Mouse (Mus musculus) thymus, postnatal 25 days (tissue): ENCODE measurements at regions not wholly inside any gene's neighbourhood (a gene's known extent, or its start where the extent isn't known, plus 50 kb on each side); places are given as distances from the start of the nearest gene placed in this dataset.

Experiments used
- DNase-seq: peaks from one replicate; pipeline ENCODE4 v3.0.0; 2022

DNA sequence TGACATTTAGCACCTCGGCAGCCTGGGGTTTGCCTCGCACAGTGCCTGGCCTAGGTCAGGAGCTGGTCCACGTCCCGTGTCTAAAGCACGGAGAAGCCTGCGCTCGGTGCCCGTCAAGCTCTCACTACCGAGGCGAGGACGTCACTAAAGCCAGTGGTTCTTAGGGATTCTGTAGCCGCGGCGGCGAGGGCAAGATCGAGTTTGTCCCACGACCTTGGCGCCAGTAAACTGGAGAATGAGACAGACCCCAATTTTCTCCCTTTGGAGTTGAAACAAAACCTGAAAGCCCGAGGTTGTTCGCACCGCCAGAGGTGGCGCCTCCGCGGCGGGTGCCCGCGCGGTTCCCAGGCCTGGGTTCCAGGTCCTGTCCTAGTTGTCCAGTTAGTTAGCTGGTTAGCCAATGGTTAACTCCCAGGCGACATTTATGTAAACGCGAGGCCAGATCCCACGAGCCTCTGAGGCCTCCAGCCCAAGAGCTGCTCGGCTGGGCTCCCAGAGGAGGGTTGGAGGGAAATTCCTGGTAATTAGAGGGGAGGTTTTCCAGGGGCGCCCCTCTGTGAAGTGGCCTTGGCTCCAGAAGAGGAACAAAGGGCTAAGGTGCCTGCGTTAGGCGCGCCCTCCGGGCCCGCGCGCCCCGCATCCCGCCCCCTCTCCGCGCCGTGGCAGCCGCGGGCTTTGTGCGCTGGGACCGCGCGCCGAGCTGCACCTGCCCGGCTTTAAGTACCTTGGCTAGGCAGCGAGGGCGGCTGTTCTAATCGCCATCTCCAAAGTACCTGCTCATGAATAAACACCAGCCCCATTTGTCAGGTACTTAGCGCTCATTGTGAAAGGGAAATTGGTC lies 74.0 kb downstream of the Rhcg start:
- DNase-seq = no peak

DNA sequence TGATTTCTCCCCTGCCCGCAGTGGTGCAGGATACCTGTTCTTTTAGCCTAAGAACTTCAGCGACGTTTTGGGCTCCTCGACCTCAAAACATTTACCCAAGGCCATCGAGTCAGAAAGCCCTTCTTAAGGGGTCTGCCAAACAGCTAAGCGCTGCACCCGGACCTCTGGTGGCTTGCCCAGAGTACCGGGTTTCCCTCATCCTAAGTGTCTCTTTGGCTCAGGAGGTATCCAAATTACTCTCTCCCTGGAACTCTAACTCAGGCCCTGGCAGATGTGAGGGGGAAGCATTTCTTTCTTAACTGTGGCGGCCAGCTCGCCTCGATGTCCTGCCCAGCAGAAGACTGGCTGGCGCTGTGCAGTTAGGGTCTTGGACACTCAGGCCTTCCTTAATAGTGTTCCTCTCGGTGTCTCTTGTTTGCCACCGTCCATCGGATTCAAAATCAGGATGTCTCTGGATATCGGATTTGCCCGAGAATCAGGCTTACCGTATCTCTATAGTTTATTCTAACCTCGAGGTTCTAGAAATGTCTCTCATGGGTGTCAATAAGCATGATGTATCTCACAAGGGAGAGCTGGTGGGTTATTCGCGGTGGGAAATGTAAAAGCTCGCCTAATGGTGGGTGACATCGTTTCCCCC lies 75.0 kb downstream of the Rhcg start:
- DNase-seq = no peak

DNA sequence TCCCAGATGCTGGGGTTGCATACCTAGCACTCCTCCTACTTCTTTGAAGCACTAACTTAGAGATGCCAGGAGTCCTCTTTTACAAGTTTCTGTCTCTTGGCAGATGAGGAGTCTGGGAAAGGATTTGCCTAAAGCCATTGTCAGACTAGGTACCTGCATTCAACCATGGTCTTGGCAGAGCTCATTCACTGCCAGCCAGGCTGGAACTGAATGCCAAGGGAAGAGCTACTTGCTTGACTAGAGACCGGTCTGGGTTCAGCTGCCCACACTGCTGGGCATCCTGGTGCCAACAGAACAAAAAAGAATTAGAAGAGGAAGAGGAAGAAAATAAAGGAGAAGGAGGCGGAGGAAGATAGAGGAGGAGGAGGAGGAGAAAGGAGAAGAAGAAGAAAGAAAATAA lies 74.1 kb upstream of the Polg start:
- DNase-seq = no peak

DNA sequence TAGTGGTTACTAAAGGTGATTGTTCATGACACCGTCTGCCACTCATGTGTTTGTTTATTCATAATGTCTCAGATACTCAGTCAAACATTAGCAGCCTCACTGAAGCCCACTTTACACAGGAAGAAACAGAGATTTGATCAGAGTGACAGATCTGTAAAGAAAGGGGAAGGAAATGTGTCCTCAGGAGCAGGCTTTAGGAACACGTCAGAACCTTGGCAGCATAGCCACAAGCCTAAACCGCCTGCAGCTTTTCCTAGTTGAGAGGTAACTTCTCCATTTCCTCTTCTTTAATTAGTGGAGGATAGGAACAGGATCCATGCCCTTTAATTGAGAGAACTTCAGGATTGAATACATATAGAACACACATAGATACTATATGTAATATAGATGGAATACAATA lies 73.3 kb upstream of the Polg start:
- no peak for DNase-seq

DNA sequence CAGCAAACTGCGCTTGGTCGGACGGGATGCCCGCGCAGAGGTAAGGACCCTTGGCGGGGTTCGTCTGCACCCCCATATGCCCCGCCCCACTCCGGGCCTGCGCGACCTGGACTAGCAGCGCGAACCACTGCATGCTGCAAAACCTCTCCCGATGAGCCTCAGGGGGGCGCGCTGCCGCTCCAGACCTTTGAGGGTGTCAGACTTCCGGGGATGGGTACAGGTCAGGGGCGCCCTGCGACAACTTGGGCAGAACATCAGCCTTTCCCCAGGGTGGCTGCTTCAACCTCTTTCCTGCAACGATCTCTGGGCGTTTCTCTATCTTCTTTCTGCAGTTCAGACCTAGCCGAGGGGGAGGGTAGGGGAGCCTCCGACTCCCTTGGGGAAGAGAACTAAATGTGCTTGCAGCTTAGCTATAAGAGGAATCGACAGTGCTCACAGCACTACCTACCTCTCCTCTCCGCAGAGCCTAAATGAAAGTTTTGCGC lies 70.0 kb upstream of the Polg start:
- DNase-seq = peak; percentile 59

DNA sequence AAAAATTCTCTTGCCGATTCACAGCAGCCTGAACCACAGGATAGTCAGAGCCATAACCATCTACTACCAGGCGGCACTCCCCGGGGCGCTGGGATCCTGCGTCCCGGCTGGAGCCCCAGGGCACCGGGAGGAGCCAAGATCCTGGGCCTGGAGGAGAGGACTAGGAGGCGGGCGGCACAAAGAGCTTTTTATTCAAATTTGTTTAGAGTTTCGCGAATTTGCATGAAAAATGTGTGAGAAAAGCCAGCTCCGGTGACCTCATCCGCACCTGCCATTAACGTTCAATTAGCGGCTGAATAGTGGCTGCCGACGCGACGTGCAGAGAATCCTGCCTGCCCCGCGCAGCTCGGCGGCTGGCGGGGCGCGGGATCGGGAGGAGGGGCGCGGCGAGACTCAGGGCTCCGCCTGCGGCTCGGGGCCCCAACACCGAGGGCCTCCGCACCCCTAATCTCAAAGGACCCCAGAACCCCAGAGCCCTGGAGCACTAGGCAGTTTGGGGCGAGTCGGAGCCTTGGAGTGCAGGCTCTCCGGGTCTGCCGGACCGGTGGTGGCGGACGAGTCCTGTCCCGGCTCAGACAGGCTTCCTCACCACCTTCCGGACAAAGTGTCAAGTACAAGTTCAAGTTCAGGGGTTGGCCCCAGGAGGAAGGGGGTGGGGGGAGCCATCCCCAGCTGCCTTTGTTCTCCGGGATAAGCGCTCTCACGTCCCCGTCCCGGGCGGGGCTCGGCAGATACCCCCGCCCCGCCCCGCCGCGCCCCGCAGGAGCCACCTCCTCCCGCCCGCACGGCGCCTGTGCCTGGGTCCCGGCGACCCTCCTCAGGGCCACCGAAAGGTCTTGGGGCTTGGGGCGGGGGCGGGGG lies 69.3 kb upstream of the Polg start:
- DNase-seq = peak; percentile 44

DNA sequence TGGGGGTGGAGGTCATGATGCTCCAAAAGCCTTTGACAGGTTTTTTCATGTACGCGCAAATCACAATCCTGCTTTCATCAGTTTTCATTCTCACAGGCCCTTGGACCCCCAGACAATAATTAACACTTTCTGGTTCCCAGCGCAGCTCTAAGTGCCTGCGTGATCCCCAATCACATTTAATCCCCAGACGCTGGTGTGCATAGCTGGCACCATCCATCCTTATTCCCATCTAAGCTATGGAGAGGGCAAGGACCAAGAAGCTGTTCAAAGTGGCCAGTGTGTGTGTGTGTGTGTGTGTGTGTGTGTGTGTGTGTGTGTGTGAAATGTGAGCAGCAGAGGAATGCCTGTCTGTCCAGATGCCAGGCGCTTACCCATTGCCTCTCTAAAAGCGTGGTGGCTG lies 68.7 kb upstream of the Polg start:
- no peak for DNase-seq

DNA sequence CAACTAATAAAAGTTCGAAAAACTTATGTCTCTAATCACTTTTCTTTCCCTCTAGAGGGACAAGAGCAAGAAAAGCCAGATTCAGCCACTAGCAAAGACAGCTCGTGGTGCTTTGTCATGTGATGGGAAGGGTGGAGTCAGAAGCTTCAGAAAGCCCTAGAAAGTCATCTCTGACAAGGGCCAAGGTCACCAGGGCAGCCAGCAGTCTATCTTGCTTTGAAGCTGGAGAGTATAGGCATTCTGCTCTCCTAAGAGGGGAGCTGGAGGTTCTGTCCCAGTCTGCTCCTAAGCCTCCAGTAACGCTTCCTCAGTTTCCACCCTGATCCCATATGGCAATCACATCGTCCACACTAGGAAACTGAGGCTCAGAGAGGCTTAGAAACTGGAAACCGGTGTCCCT lies 68.2 kb upstream of the Polg start:
- no peak for DNase-seq

DNA sequence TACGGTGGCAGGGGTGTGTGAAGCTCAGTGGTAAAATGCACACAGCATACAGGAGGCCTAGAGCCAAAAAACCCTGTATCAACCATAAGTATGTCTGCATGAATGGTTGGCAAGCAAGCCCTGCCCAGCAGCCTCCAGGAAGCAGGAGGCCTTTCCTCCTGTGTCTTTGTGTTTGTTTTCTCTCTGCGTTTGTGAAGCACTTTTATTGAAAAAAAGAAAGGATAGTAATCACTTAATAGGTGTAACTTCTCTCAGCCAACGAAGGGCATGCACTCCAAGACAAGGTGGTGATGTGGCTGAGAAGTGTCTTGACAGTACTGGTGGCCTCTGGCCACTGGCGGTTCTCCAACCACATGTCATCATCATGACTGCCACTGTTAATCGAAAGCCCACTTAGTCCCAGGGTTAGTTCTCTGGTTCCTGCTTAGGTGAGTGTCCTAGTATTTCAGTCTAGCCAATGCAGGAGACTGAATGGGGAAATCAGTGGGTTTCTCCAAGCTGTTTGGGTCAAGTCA lies 66.5 kb upstream of the Polg start:
- no peak for DNase-seq

DNA sequence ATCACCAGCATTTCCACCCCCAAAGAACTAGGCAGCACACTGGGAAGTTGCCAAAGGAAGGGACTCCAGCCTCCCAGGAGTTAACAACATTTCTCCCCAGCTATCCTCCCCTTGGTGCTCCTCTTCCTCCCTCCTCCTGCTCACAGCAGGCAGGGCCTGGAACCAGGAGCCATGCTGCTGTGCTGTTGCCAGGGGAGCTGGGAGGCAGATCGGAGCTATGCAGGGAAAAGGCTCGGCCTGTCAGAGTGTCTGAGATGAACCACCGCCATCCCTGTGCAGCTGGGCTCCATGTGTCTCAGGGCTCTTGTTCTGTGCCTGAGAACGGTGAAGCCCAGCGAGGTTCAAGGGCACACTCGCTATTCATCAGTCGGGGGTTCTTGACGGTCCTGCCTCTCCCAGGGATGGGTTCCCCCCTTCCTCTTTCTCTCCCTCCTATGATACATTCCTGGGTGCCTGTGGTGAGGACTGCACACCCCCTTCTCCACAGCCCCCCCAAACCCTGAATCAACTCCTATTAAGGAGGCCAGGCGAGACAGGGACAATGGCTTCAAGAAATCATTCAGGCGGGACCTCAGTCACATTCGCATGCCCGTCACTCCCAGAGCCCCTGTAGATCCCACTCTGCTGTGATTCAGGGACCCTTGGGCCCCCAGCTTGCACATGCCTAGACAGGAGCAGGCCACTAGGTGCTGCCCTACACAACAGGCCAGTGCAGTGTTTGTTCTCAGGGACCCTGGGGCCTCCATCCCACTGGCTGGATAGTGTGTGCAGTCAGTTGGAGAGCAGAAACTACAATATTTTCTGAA lies 65.6 kb upstream of the Polg start:
- no peak for DNase-seq

DNA sequence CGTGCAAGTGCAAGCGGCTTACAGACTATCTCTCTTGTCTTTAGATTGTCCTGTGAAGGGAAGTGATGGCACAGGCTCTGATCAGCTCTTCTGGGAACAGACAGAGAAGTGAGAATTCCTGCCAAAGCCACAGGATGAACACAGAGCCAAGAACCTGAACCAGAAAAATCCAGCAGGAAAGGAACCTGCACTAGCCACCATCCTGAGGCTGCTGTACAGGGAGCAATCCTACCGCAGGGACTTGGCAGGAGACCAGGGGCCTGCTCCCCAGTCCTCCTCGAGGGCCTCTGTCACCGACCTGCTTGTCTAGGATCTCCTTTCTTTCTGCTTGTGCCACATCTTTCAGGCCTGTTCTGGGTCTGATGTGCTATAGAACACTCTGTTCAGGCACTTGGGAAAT lies 65.0 kb upstream of the Polg start:
- DNase-seq = no peak

DNA sequence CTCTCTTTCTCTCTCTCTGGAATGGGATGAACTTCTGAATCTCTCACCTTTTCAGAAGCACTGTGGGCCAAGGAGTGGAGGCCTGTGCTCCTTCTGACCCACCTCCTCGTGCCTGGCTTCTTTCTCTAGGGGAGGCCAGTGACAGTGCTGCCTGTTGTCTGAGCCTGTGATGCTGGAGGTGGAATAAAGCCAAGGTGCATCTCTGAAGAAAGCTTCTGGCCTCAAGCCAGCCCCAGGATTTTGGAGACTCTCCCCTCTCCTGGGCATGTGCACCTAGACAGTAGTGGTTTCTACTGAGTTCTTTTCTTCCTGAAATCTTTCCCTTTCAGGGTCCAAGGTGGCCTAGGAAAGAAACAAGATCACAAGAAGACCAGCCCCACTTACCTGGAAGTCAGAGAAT lies 63.3 kb upstream of the Polg start:
- DNase-seq = no peak

DNA sequence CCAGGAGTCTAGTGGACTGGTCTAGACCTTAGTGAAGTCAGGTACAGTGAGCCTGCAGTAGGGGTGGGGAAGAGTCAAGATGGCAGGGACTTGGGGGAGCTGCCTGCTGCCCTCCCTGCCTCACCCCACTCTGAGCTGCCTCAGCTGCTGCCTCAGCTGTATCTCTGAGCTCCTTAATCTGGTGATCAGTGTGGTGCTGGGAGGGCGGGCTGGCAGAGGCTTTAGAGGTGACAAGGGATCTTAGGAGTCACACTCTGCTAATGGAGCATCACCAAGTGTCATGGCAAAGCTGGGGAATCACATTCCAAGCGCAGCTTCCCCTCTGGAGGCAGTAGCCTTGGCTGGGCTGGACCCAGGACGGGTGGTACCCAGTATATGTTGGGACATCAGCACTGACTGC lies 61.8 kb upstream of the Polg start:
- DNase-seq = no peak

DNA sequence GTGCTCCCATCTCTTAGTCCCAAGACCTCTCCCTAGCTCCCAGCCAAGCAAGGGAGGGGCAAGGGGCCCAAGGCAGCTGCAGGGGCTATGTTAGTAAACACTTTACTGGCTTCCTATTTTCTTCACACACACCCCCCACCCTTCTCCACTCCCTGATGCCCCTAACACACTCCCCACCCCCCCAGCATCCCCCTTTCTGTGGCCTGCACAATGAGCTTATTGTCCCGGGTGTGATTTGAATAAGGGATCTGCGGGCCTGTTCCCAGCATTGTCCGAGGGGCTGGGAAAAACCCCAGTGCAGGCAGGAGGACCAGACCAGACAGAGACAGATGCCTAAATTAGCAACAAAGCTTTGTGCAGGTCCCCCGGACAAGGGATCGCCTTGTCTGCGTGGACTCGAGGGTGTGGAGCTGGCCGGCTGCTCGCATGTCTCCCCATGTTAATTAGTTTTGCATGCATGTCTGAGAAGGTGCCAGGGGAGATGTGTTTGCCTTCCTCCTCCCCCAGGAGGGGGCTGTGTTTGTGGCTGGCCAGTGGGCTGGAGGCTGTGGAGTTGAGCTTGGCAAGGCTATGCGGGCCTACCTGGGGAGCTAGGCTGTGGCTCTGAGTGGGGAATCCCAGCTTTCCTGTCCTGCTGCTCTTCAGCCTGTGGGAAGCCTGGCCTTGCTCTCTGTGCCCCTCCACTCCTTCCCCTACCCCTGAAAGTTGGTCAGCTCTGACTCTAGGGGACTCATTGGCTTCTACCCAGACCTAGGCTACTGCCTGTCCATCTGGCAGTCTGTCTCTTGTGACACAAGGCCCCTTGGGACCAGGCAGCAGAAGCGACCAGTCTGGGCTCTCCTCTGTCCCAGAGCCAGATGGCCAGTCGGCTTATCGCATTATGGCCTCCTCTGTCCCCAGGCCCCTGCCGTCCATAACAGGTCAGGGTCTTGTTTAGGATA lies 59.8 kb upstream of the Polg start:
- no peak for DNase-seq

DNA sequence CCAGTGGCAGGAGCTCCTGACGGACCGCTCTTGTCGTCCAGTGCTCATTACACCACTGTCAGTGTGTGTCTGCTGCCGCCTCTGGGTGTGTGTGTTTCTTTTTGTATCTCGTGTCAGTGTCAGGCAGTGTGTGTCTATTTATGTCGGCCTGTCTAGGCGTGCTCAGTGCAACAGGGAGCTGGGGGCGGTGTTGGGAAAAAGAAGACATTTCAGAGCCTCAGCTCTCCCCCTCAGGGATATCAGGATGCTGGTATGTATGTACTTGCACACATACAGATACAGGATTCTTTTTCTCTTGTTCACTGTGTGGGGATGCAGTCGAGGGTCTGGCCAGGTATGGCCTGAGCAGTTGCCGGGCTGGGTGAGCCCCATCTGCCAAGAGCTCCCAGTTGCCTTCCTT lies 58.8 kb upstream of the Polg start:
- DNase-seq = no peak

DNA sequence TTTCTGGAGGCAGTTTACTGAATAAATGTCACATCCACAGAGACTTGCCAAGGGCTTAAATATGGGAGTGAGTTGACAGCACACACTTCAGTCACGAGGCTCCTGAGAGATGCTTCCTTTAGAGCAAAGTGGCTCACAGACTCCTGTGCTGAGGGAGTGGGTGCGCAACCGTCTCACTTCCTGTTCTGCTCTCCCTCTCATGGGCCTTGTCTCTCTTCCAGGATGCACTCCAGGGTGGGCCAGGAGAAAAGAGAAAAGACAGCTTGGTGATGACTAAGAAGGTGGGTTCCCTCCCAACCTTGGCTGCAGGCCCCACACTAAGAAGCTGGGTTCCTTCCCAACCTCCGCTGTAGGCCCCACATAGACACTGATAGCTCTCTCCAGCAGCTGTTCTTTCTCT lies 57.5 kb upstream of the Polg start:
- DNase-seq = no peak

DNA sequence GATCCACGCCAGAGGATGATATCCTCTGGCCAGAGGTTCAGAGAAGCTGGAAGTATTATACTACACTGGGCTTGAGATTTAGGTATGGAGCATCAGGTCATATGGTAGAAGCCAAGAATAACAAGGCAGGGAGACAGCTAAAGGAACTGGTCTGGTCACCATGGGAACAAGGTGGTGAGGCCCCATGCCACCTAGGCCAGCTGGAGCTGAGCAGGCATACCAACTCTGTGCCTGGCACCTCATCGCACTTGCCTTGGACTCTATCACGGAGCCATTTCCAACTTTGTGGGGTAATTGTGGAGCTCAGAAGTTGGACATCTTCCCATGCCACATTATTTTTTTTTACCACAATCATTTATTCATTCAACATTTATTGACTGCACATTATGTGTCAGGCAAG lies 55.9 kb upstream of the Polg start:
- no peak for DNase-seq

DNA sequence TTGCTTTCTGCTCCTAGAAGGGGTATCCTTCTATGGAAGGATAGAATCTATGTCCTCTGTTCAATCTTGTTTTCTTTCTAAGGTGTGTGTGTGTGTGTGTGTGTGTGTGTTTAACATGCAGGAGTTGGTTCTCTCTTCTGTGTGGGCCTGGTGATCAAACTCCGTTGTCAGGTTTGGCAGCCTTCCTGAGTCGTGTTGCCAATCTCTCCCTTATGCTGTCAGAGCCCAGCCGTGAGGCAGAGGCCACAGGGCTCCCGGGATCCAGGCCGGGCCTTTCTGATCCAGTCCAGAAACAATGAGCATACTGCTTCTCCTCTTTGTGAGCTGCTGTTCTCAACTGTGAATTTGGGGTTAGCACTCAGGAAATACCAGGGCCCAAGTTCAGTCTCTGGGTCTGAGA lies 55.1 kb upstream of the Polg start:
- no peak for DNase-seq

DNA sequence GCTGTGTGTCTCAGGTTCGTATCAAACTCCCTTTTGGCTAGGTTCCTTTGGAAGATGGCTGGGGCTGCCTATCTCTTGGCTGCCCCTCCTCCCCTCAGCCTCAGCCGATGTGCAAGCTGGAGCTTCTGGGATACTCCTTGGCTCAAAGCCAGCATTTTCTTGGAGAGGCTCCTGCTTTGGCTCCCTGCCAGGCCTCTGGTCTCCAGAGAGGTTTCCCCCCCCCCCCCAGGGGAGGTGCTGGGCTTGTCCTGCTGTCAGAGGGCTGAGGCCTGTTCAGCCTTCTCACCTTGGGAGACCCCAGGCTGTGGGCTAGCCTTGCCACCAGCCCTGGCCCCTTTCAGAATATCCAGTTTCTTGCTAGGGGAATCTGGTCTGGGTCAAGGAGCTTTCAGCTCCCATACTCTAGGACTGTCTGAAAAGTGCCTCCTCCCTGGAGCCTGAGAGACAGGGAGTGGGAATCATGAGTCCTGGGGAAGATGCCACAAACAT lies 54.1 kb upstream of the Polg start:
- no peak for DNase-seq

DNA sequence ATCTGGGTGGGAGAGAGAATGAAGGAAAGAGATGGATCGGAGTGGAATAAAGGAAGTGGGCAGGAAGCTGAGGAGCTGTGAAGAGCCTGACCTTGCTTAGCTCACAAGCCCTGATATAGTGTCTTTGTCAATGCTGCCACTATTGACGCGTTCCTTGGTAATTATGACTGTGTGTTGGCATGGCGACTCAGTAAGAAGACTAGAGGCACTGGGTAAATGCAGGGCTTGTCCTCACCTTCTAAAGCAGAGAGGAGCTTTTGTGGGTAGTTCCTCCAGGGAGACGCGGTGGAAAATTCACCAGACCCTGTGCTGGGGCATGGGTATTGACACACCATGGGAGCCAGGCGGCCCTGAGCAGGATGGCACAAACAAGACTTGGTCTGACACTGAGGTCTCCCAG lies 52.8 kb upstream of the Polg start:
- no peak for DNase-seq
